Mouse (Mus musculus) stomach, postnatal 0 days (tissue): Measurements from ENCODE around the gene Tlr8. TPM values are rescaled to one million over a fixed set of nuclear protein-coding genes. Genes with fewer than 3 reads are reported as not detected.

ENCODE experiments used
- ATAC-seq: fragments of 200-750 bp; cut with Nextera tagmentation; 2 replicates; pipeline ENCODE4 v1.8.0; 2017; ENCODE audit not compliant: low FRiP score, low TSS enrichment
- DNase-seq: peaks from one replicate; pipeline ENCODE4 v3.0.0-alpha.2; 2016; ENCODE audit warnings: low spot score
- H3K27ac ChIP-seq: fragments of 300-500 bp; sonication (generic); replicated peaks from 2 replicates; pipeline ENCODE4 v1.5.1; 2014; ENCODE audit warnings: mild to moderate bottlenecking, control low read depth
- H3K27me3 ChIP-seq: fragments of 300-500 bp; sonication (generic); 2 replicates; pipeline ENCODE4 v1.6.1; 2014; ENCODE audit warnings: low read length; ENCODE audit not compliant: control insufficient read depth, insufficient read depth
- H3K36me3 ChIP-seq: fragments of 300-500 bp; sonication (generic); 2 replicates; pipeline ENCODE4 v1.6.1; 2014; ENCODE audit warnings: low read length, mixed read lengths; ENCODE audit not compliant: control insufficient read depth, insufficient read depth
- H3K4me1 ChIP-seq: fragments of 300-500 bp; sonication (generic); replicated peaks from 2 replicates; pipeline ENCODE4 v1.6.1; 2014; ENCODE audit warnings: antibody characterized with exemption; ENCODE audit not compliant: control insufficient read depth, insufficient read depth
- H3K4me2 ChIP-seq: fragments of 300-500 bp; sonication (generic); replicated peaks from 2 replicates; pipeline ENCODE4 v1.6.1; 2014; ENCODE audit warnings: low read depth, mild to moderate bottlenecking, control low read depth, moderate library complexity
- H3K4me3 ChIP-seq: fragments of 300-500 bp; sonication (generic); 2 replicates; pipeline ENCODE4 v1.5.1; 2014; ENCODE audit warnings: low read depth, low read length, control low read depth
- H3K9ac ChIP-seq: fragments of 300-500 bp; sonication (generic); 2 replicates; pipeline ENCODE4 v1.6.1; 2014; ENCODE audit warnings: mild to moderate bottlenecking, low read length, control low read depth, mixed read lengths
- H3K9me3 ChIP-seq: fragments of 300-500 bp; sonication (generic); 2 replicates; pipeline ENCODE4 v1.6.1; 2016; ENCODE audit warnings: low read length; ENCODE audit not compliant: control insufficient read depth
- CTCF ChIP-seq: IDR thresholded peaks from 2 replicates; pipeline ENCODE4 v1.5.1; 2016; ENCODE audit warnings: antibody characterized with exemption, low read depth, mild to moderate bottlenecking, moderate library complexity
- EP300 ChIP-seq: optimal IDR thresholded peaks from 2 replicates; pipeline ENCODE3; 2016; ENCODE audit warnings: antibody characterized with exemption
- WGBS: fragments of 180-500 bp; shearing (Covaris S2); extraction: QIAGEN DNeasy Blood & Tissue Kit; methylation state at CpG from one replicate; pipeline ENCODE4 v1.1.7; 2014; 5-methylcytosine and 5-hydroxymethylcytosine counted together
- polyA plus RNA-seq: library from polyadenylated mRNA; unstranded; fragments of >200 nt; fragmentation: Nextera tagmentation; extraction: Ambion mirVana; gene quantifications from 2 replicates; pipeline ENCODE4 v1.2.1, GENCODE M21; 2015

Tlr8 gene
- polyA plus RNA-seq, 1 experiment from 2014 or later = 0.58 TPM

DNA sequence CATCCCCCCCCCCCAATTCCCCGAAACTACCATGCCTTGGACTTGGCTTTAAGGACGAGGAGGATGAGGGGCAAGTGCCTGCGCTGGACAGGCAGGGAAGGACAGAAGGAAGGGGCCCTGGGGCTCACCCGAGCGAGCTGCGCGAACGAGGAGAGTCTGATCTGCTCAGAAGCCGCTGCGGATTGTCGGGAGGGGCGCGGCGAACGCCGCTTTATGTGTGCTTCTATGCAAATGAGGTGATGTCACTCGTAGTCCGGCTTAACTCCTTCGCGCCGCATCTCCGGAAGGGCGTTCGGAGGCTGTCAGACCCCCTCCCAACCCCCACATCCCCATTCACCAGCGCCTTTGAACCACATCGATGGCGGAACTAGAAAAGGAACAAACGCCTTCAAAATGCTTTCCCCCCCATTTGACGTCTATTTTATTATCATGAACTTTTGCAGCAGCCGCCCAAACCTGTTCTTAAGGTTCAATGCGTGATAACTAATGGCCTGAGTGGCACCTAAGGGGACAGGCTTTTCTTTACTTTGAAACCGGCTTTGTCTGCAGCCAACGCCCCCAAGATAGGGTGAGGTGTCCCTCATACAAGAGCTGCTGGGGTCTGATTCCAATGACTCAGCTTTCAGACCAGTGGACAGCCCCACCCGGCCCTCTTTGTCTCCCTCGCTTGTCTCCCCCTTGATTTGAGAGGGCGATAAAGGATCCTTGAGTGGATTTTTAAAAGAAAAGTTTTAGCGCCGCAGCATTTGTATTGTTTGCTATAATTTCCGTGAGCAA lies 55.0 kb downstream of the Tlr8 start, which contains the start of gene Tmsb4x:
Tmsb4x (minus strand) TSS at position 338 of the 777 bp plus-strand sequence.
- Histone ChIP-seq H3K27ac (peak within 1 kb of the TSS; percentile 92), H3K4me3 (peak within 1 kb of the TSS; percentile 60), H3K4me2 (peak within 1 kb of the TSS; percentile 51), H3K27me3 (no peaks in the 10 kb centered on the region), H3K36me3 (no peaks in the 10 kb centered on the region), H3K4me1 (no peaks in the 10 kb centered on the region), H3K9ac (peak within 1 kb of the TSS; percentile 85), H3K9me3 (no peaks in the 10 kb centered on the region)
- DNase-seq = peak; percentile 85
- WGBS = 23% methylated on average over 39 of the region's 39 CpGs
- TF ChIP-seq CTCF = no peak
- peak; percentile 83 for ATAC-seq

DNA sequence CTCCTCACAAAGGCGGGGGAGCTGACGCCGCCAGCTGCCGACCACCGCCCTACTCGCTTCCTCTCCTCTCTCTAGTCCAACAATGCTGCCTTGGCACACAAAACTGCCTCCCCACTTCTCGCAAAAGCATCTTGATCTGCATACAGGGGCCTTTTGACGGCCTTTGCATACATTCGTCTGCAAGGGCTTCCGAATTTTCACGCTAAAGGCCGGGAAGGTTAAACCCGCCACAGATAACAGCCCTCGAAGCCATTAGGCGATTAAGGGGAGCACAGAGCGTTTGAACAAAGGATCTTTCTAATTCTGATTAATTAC lies 55.7 kb downstream of the Tlr8 start:
- Histone ChIP-seq H3K27me3 (no peaks in the 10 kb centered on the region), H3K9ac (peak overlapping the region; percentile 85), H3K27ac (peak overlapping the region; percentile 92), H3K36me3 (no peaks in the 10 kb centered on the region), H3K4me3 (peak overlapping the region; percentile 60), H3K4me1 (no peaks in the 10 kb centered on the region), H3K9me3 (no peaks in the 10 kb centered on the region), H3K4me2 (0 out of 2 replicates have a peak overlapping the region, but pooled peaks have one; percentile 8)
- ATAC-seq (no peak), DNase-seq (peak; percentile 41)
- TF ChIP-seq EP300 = no peak
- no peak for TF ChIP-seq CTCF
- WGBS = 18% methylated on average over 16 of the region's 16 CpGs

DNA sequence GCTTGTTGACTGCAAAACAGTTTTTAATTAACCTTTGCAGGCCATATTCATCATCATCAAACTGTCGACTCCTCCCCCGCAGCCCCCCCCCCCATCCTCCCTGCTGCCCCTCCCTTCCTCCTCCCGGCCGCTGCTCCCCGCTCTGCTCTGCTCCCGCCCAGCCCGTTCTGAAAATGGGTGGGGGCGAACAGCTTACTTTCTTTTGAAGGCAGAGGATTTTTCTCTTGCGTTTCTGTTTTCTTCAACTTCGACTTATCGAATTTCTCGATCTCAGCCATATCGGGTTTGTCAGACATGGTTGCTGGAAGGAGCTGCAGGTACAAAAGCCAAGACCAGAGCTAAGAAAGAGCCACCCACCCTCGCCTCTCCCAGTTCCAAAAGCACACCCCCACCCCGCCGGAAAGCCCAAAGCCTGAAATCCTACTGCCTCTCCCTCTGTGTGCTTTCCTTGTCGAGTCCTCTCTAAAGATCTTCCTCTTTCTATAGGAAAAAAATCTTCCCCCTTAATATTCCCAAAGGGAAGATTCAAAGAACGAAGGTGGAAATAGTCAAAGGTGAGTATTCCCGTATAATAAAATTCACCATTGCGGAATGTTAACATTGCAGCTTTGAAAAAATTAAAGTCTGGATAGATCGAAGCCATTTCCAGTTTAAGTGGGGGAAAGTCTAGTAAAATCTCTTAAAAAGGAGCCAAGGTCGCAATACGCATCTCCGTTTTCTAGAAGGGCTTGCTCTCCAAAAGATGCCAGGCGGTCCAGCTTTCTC lies 56.2 kb downstream of the Tlr8 start:
- DNase-seq (peak; percentile 58), ATAC-seq (no peak)
- Histone ChIP-seq H3K9me3 (no peaks in the 10 kb centered on the region), H3K4me2 (peak overlapping the region; percentile 49), H3K36me3 (no peaks in the 10 kb centered on the region), H3K27me3 (no peaks in the 10 kb centered on the region), H3K4me1 (no peaks in the 10 kb centered on the region), H3K4me3 (peak overlapping the region; percentile 60), H3K27ac (peak overlapping the region; percentile 92), H3K9ac (peak overlapping the region; percentile 85)
- 19% methylated on average over 25 of the region's 25 CpGs for WGBS
- TF ChIP-seq CTCF (no peak), EP300 (no peak)

DNA sequence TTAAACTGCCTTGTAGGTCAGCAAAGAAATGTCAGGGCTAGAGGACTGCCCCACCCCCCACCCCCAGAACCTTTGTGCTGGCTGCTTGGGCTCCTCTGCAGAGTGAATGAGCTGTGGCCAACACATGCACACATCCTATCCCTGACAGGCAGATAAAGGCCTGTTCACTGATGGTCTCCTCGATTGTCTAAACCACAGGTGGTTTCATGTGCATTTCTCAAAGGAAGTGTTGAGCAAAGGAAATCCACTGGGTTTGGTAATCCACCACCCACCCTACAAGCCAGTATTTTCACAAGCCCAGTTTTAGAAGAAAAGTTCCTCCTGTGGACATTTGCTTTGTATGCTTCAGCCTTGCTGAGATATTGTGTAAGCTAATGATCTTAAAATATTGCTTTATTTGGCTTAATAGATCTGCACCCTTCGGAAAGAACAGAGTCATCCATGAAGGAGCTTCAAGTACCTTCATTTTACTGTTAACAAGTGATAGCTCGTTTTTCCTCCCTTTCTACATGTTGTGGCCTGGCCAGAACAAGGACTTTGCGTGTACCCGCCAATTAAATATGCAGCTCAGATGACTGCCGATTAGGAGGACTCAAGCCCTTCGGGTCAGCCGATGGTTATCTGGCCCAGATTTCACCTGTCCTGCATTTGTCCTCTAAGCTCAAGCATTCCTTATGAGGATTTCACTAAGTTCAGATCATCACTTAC lies 58.2 kb downstream of the Tlr8 start:
- ATAC-seq = peak; percentile 53
- Histone ChIP-seq H3K9ac (no peak overlapping the region), H3K4me2 (peak overlapping the region; percentile 49), H3K9me3 (no peaks in the 10 kb centered on the region), H3K27ac (0 out of 2 replicates have a peak overlapping the region, but pooled peaks have one; percentile 24), H3K4me3 (no peak overlapping the region; the same call in 1 of the 2 replicates), H3K4me1 (no peaks in the 10 kb centered on the region), H3K27me3 (no peaks in the 10 kb centered on the region), H3K36me3 (no peaks in the 10 kb centered on the region)
- 32% methylated on average over 8 of the region's 8 CpGs for WGBS
- TF ChIP-seq EP300 (peak; percentile 14), CTCF (no peak)
- DNase-seq = peak; percentile 30

DNA sequence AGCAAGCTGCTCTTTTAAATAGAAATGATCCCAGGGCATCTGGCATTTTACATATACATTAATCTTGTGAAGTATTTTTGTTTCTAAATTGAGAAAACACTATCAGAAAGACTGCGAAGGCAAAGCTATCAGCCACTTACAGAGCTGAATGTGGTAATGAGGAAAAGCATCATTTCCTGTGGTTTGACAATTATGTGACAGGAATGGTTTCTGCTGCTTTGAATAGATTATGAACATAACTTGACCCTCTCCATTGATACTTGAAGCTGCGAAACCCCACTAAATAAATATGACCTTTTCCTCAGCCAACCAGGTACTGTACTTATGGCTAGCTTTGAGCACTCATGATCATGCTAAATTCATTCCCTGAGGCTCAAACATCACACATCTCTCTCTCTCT lies 62.8 kb downstream of the Tlr8 start:
- H3K4me2 ChIP-seq = no peak overlapping the region
- 71% methylated on average over 2 of the region's 2 CpGs for WGBS

More for the DNA sequence above, 62.8 kb downstream of the Tlr8 start:
- ATAC-seq (no peak), DNase-seq (no peak)
- Histone ChIP-seq H3K27me3 (no peaks in the 10 kb centered on the region), H3K36me3 (no peaks in the 10 kb centered on the region), H3K4me1 (no peaks in the 10 kb centered on the region), H3K9me3 (no peaks in the 10 kb centered on the region), H3K27ac (0 out of 2 replicates have a peak overlapping the region, but pooled peaks have one; percentile 14), H3K9ac (no peak overlapping the region), H3K4me3 (no peak overlapping the region)
- TF ChIP-seq CTCF = no peak
- no peak for TF ChIP-seq EP300
